Mouse (Mus musculus) spleen, adult 2 months (tissue): Measurements from ENCODE around the gene Kazn. TPM values are rescaled to one million over a fixed set of nuclear protein-coding genes. Genes with fewer than 3 reads are reported as not detected.

Source experiments
- DNase-seq, 2 experiments: peaks; one replicate each; pipeline versions ENCODE4 v3.0.0 to v3.0.0-alpha.2; 2012 to 2021; ENCODE audit warnings: low spot score in 2 of 2, low read depth in 1 of 2
- H3K27ac ChIP-seq: fragments of 200-500 bp; 2 replicates; pipeline ENCODE4 v1.5.1; 2012; ENCODE audit warnings: low read length, inconsistent platforms; ENCODE audit not compliant: insufficient read depth
- H3K27me3 ChIP-seq: fragments of 200-500 bp; 2 replicates; pipeline ENCODE4 v1.6.1; 2012; ENCODE audit warnings: mild to moderate bottlenecking, moderate library complexity, low read length, inconsistent platforms; ENCODE audit not compliant: control insufficient read depth, insufficient read depth
- H3K36me3 ChIP-seq: fragments of 200-500 bp; 2 replicates; pipeline ENCODE4 v1.6.1; 2012; ENCODE audit warnings: mild to moderate bottlenecking, low read length, inconsistent platforms; ENCODE audit not compliant: control insufficient read depth, insufficient read depth
- H3K4me1 ChIP-seq: fragments of 200-500 bp; 2 replicates; pipeline ENCODE4 v1.6.1; 2011; ENCODE audit warnings: inconsistent platforms; ENCODE audit not compliant: control insufficient read depth, insufficient read depth, insufficient read length
- H3K4me3 ChIP-seq: fragments of 200-500 bp; 2 replicates; pipeline ENCODE4 v1.5.1; 2011; ENCODE audit warnings: mild to moderate bottlenecking, inconsistent platforms; ENCODE audit not compliant: insufficient read depth, insufficient read length; ENCODE audit errors: extremely low read depth
- CTCF ChIP-seq: fragments of 200-500 bp; IDR thresholded peaks from 2 replicates; pipeline ENCODE4 v1.5.1; 2011; ENCODE audit warnings: mild to moderate bottlenecking, inconsistent platforms; ENCODE audit not compliant: insufficient read depth, insufficient read length, insufficient replicate concordance; ENCODE audit errors: extremely low read depth
- POLR2A ChIP-seq: fragments of 200-500 bp; IDR thresholded peaks from 2 replicates; pipeline ENCODE4 v1.6.1; 2011; ENCODE audit warnings: low read depth, low read length, inconsistent platforms
- WGBS: fragments of 180-500 bp; shearing (Covaris S2); methylation state at CpG from one replicate; pipeline ENCODE4 v1.1.7; 2018; 5-methylcytosine and 5-hydroxymethylcytosine counted together
- polyA plus RNA-seq: library from polyadenylated mRNA; depleted of rRNA; stranded (reverse); fragments of >200 nt; gene quantifications from 2 replicates; pipeline ENCODE4 v1.2.3, GENCODE M21; 2012

Kazn gene
- polyA plus RNA-seq, 1 experiment: 13.2 TPM

DNA sequence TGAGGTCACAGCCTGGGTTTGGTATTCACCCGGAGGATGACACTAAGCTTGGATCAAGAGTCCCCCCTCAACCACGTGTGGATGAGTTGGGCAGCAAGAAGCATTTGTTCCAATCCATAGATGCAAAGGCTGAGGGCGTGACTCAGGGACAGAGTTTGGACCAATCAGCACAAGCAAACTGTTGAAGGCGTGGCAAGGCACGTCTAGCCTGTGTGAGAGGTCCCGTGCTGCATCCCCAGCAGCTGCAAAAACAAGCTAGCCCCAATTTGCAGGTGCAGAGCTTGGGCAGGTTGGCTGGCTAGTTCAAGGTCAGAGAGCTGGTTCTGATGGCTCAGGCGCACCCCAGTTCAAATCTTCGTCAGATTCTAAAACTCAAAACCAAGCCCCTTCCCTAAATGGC is 20.2 kb downstream of the Kazn start:
- 83% methylated on average over 8 of the region's 8 CpGs for WGBS
- H3K27ac ChIP-seq: no peak overlapping the region
- no peaks in the 10 kb centered on the region for H3K27me3 ChIP-seq
- H3K4me1 ChIP-seq: no peaks in the 10 kb centered on the region
- H3K4me3 ChIP-seq: no peak overlapping the region
- H3K36me3 ChIP-seq: no peaks in the 10 kb centered on the region
- TF ChIP-seq CTCF (no peak), POLR2A (no peak)
- no peak for DNase-seq

DNA sequence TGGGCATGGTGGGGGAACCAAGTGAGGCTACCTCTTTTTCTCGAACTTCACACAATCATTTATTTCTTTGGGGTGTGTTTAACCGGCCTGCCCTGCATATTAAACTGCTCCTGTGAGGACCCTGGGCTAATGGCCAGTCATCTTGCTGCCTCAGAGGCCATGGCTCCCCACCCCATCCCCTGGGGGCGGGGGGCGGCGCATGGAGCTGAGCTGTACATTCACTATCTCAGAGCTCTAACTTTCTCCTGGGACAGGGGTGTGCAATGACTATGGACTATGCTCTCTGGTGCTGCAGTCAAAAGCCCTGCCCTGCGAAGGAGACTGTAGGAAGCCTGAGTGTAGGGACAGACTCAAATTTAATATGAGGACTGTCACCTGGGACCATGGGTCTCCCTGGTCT is 22.2 kb downstream of the Kazn start:
- DNase-seq: no peak
- Histone ChIP-seq H3K4me1 (no peaks in the 10 kb centered on the region), H3K27me3 (no peaks in the 10 kb centered on the region), H3K27ac (no peak overlapping the region), H3K4me3 (no peak overlapping the region), H3K36me3 (no peaks in the 10 kb centered on the region)
- TF ChIP-seq CTCF (no peak), POLR2A (no peak)
- whole genome bisulfite sequencing: 92% methylated on average over 6 of the region's 6 CpGs

DNA sequence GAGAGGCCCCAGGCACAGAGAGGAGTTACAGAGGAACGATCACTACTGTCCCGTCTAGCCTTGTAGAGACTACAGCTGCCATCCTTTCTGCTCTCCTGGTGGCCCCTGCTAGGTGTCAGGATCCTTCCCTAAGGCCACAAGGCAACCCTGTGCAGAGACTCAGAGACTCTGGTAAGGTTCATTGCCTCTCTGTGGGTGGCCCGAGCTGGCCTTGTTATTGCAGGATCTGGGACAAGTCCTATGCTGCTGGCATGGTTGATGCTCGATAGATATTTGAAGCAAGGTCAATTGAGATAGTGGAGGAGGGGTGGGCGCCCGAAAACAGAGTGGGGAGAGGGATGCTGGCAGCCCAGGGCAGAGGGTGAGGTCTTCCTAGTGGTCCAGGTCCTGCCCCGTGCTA is 23.4 kb downstream of the Kazn start:
- 91% methylated on average over 7 of the region's 7 CpGs for WGBS
- no peak overlapping the region for H3K27ac ChIP-seq
- H3K27me3 ChIP-seq: no peaks in the 10 kb centered on the region
- no peak overlapping the region for H3K4me3 ChIP-seq
- no peak for TF ChIP-seq POLR2A
- TF ChIP-seq CTCF: no peak
- no peak for DNase-seq
- no peaks in the 10 kb centered on the region for H3K4me1 ChIP-seq
- H3K36me3 ChIP-seq: no peaks in the 10 kb centered on the region

DNA sequence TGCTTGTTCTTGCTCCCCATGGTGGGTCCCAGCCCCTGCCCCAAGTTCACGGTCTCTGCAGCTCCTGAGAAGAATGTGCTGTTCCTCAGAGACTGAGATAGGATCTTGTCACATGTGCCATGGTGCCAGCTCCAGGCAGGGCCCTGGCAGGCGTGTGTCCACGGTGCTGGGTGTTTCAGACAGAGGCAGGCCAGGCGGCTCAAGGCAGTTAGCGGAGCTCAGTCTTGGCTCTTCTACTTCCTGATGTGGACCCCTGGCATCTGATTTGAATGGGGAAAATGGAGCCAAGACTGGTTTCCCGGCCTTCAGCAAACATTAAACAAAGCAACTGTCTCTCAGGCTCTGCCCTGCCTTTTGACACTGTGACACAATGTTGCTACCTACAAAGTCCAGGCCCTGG is 24.7 kb downstream of the Kazn start:
- no peaks in the 10 kb centered on the region for H3K4me1 ChIP-seq
- no peak for DNase-seq
- no peaks in the 10 kb centered on the region for H3K27me3 ChIP-seq
- no peak overlapping the region for H3K27ac ChIP-seq
- H3K4me3 ChIP-seq: no peak overlapping the region
- no peak for TF ChIP-seq POLR2A
- TF ChIP-seq CTCF: no peak
- 69% methylated on average over 6 of the region's 6 CpGs for WGBS
- no peaks in the 10 kb centered on the region for H3K36me3 ChIP-seq

DNA sequence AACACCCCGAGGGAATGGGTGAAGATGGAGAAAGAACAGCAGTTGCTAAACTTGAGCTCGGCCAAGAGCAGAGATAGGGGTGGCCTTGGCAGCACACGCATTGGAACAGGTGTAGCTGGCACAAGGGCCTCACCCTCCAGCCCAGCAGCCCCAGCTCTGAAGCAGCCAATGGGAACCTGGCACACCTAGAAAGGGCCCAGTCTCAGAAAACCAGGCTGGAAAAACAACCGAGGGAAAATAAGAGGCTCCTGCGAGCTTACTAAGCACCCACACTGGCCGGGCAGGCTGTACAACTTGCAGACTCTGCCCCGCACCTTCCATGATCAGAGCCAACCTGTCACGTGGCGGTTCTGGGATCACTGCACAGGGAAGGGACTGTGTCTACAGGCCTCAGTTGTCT is 26.8 kb downstream of the Kazn start:
- no peaks in the 10 kb centered on the region for H3K4me1 ChIP-seq
- H3K27me3 ChIP-seq: no peaks in the 10 kb centered on the region
- no peaks in the 10 kb centered on the region for H3K36me3 ChIP-seq
- TF ChIP-seq POLR2A: no peak
- TF ChIP-seq CTCF: no peak
- 84% methylated on average over 9 of the region's 9 CpGs for WGBS
- DNase-seq: no peak
- H3K27ac ChIP-seq: no peak overlapping the region
- H3K4me3 ChIP-seq: no peak overlapping the region

DNA sequence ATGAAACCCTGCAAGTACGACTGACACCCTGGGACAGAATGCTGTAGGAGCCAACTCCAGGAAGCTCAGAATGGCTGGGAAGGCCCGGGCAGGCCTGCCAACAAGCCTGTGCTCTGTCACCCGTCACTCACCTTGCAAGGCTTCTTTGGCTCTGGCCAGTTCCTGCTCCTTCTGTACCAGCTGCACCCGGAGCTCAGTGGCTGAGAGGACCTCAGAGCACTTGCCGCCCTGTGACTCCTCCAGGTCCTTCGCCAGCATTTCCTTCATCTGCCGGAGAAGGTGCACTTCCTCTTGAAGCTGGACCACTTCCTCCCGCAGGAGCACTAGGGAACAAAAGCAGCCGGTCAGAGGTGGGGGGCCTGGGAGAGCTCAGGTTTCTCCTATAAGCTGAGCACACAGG is 29.3 kb downstream of the Kazn start:
- Histone ChIP-seq H3K4me1 (no peaks in the 10 kb centered on the region), H3K27me3 (no peaks in the 10 kb centered on the region), H3K27ac (no peak overlapping the region), H3K36me3 (no peaks in the 10 kb centered on the region), H3K4me3 (no peak overlapping the region)
- TF ChIP-seq POLR2A (no peak), CTCF (no peak)
- DNase-seq: no peak
- WGBS: 5% methylated on average over 9 of the region's 9 CpGs

DNA sequence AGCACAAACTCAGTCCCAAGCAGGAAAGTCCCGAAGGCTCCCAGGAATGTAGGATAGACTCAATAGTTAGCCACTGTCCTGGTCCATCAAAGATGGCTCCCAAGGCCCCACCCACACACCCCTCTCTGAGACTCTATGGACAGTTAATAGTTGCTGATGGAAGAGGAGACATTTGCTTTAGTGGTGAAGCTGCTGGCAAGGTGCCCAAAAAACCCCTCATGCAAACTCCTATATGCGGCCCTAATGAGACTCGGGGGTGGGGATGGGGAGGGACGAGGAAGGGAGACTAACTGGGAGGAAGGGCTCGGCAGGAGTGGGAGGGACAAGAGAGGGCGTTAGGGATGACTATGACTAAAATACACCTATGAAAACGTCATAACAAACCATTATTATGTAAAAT is 29.7 kb downstream of the Kazn start:
- TF ChIP-seq POLR2A (no peak), CTCF (no peak)
- Histone ChIP-seq H3K4me3 (no peak overlapping the region), H3K27me3 (no peaks in the 10 kb centered on the region), H3K27ac (no peak overlapping the region), H3K4me1 (no peaks in the 10 kb centered on the region), H3K36me3 (no peaks in the 10 kb centered on the region)
- 44% methylated on average over 7 of the region's 7 CpGs for WGBS
- no peak for DNase-seq
